Mouse (Mus musculus) heart, postnatal 4 days (tissue): ENCODE data around the gene Thap2. TPM values are rescaled to one million over a fixed set of nuclear protein-coding genes. Genes with fewer than 3 reads are reported as not detected.
A peak's percentile ranks its signal among the peaks of the same experiment; 100 is the strongest.

Source experiments
- DNase-seq: peaks from one replicate; pipeline ENCODE4 v3.0.0; 2021
- total RNA-seq, 2 experiments: library from RNA; stranded (reverse); gene quantifications; 2 replicates each; pipeline ENCODE4 v1.2.3; 2021

The Thap2 gene
- total RNA-seq, result 1 to 10 TPM; 4.5 to 6.7 TPM

DNA sequence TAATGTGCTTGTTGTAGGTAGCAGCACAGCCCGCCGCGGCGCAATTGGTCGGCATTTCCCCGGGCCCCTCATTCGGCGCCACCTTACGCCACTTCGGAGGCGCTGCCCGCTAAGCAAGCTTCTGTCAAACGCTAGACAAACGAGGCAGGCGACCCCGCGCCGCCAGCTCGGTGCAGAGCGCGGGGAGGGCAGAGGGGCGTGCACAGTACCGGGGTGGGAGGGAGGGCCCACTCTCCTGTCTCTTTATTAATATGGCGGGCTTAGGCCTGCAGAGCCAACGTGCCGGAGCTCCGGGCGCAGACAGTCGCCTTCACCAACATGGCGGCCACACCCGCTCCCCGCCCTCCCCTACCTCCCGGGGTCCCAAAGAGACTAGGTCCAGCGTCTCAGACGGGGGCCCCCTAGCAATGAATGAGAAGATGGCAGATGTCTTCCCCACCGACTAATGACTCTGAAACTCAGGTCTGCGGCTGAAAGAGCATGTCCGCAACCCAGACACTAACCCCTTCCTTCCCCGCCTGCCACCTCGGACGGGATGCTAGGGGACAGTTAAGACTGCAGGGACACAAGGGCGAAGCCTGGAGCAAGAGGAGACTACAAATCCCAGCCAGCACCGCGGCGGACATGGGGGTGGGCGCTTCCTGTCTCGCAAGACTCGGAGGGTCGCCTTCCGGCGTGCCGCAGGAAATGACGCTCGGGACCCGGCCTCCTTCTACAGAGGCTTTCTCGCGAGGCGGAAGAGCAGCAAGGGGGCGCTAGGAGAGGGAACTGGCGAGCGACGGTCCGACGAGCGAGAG lies at the start of gene Thap2, which contains the start of gene Zfc3h1:
Gene Thap2, minus strand, starts transcription at position 223 of the 797 bp plus-strand sequence.
Gene Zfc3h1, plus strand, starts transcription at position 739 of the 797 bp plus-strand sequence.
- DNase-seq, result peak; percentile 98

DNA sequence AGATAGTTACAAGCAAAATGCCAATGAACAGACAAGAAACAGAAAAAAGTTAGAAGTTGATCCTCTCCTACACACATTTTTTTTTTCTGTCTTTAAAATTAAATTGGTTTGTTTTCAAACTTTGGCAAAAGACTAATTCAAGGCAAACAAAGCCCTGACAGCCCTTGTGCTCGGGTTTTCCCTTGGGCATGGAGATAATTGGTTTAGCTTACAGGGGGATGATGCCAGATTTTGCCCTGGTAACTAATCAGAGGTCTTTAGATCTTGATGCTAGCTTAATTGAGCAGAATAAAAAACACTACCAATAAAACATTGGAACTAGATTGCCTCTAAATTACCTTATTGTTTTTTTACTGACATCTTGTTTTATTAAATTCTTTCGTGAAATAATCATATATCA lies 41.1 kb upstream of the Thap2 start:
- no peak for DNase-seq

DNA sequence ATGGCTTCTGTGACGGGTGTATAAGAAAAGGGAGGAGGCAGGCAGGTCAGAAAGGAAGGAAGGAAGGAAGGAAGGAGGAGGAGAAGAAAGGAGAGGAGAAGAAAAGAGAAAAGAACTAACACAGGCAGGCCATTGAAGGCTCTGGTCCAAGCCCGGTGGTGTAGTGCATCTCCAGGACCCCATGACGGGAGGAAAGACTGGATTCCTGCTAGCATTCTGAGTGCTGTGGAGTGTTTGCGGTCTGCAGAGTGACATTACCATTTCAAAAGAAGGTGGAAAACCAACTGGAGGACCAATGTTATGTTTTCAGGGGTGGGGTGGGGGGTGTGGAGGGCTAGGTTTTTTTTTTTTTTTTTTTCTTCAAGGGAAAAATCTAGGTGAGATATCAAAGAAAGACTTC lies 37.7 kb upstream of the Thap2 start:
- DNase-seq, result no peak

DNA sequence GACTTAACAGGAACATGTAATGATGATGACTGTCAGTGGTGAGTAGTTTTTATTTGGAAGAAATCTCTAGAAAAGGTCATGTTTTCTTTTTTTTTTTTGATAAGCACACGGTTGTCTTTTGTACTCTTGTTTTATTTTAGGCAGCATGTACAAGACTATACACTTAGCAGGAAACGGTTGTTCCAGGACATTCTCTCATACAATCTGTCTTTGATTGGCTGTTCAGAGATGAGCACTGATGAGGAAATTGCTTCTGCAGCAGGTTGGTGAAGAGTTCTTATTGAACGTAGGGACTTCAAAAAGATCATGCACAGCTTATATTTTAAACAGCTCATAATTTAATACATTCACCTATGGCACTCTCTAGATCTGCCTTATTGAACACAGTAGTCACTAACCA lies 29.8 kb upstream of the Thap2 start:
- DNase-seq, result no peak

DNA sequence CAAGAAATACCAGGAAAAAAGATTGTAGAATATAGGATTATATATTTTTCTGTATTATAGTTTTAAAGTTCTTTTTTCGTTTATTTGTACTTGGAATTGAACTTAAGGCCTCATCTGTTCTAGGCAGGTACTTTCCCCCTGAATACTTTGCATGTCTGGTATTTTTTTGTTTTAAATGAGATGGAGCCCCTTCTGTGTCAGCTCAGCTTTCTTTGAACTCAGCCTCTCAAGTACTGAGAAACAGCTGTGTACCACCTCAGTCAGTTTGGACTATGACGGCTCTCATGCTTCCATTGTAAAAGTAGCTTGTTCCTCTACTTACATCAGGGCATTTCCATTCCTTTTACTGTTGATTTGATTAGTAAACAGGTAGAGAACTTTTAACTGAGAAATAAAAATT lies 29.3 kb upstream of the Thap2 start:
- DNase-seq, result no peak

DNA sequence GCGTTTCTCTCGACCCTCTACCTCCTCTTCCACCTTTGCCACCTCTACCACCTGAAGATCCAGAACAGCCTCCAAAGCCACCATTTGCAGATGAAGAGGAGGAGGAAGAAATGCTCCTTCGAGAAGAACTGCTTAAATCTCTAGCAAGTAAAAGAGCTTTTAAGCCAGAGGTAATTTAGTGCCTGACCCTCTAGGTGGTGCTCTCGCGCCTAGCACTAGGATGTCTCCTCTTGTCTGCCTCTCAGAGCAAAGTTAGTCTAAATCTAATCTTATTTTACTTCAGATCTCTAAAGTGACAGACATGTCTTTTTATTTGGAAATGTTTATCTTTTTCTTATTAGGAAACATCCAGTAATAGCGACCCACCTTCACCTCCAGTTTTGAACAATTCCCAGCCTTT lies 22.1 kb upstream of the Thap2 start:
- DNase-seq, result peak; percentile 67

DNA sequence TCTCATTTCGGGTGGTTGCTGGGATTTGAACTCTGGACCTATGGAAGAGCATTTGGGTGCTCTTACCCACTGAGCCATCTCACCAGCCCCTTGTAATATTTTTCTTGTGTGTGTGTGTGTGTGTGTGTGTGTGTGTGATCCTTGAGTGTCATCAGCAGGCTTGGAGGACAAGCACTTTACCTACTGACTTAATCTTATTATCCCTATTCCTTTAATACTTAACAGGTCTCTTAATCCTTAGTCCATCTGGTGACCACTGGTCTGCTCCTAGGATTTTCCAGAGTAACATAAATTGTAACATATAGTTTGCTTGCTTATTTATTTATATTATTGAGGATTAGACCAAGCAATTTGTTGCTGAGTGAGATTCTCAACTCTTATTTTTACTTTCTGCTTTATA lies 7.7 kb upstream of the Thap2 start:
- DNase-seq, result no peak

DNA sequence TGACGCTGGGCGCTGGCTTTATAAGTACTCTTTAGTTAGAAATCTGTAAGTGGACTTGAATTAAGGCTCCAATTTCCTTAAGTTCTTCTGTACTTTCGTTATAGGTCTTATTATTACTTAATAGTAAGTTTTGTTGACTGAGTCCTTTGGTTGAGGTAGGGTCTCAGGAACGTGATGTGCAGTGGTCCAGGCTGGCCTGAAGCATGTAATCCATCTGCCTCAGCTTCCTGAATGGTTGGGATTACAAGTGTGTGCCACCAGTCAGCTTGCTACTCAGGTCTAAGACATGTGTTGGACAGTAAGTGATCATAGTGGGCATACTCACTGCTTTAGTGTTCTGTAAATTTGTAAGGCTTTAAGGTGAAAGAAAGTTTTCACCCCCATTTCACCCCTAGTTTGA lies 6.8 kb upstream of the Thap2 start:
- no peak for DNase-seq

DNA sequence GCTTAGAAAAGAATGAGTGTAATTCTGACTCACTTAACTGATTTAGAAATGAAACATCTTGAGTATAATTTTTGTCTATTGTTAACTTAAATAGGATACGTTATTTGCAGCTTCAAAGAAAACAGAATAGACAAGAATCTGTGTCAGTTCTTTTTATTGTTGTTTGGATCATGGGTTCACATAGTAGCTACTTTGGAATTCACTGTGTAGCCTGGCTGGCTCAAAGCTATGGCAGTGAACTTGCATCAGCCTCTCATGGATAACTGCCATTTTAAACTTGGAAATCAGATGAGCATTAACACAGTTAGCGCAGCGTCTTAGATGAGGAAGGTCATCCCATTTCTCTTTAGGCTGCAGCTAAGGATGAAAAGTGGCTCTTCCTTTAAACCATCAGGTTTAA lies 3.6 kb upstream of the Thap2 start:
- DNase-seq, result no peak

DNA sequence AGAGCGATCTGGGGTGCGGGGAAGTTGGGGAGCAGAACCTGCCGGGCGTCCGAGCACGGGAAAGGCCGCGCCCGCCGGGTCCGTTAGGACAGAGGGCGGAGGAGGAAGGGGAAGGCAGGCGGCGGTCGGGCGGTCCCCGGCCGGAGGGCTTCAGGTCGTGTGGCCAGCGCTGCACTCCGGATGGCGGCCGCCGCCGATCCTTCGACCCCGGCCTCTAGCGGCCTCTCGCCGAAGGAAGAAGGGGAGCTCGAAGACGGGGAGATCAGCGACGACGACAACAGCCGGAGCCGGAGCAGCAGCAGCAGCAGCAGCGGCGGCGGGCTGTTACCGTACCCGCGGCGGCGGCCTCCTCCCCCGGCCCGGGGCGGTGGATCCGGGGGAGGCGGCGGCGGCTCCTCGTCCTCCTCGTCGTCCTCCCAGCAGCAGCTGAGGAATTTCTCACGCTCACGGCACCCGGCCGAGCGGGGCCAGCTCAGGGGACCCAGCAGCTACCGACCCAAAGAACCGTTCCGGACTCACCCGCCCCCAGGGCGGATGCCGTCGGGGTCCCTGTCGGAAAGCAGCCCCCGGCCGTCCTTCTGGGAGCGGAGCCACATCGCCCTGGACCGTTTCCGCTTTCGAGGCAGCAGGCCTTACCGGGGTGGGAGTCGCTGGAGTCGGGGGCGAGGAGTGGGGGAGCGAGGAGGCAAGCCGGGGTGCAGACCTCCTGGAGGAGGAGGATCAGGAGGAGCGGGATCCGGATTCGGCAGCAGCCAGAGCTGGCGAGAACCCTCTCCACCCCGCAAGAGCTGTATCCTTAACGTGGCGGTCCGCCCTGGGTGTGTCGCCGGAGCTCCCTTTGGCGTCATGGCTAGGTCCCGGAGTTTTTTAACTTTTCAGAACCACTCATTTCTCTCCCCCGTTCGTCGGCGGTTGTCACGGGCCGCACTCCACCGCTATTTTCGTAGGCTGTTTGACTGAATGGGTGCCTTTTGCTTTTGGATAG lies 1.1 kb upstream of the Thap2 start:
- peak; percentile 73 for DNase-seq

DNA sequence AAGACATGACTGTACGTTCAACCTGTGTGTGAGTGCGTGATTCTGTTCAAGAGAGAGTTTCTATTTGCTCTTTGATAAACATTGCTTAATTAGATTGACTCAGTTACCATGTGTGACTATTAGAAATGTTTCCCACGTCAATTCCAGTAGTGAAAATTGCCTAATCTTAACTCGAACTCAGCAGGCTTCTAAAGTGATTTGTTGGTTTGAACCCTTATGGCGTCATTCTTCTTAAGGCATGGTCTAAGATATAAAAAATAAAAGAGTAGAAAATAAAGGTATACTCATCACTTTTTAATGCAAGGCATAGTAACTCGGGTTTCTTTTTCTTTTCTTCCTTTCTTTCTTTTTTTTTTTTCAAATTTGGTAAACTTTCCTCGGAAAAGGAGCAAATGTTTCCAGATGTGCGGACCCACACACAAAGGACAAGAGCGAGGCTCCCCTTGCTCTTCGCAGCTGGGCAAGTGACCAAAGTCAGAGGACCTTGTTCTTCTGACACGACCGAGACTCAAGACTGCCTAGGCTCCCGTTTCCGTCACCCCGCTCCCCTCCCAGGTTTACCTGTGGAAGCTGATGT lies 511 bp downstream of the Thap2 start:
- DNase-seq, result no peak

DNA sequence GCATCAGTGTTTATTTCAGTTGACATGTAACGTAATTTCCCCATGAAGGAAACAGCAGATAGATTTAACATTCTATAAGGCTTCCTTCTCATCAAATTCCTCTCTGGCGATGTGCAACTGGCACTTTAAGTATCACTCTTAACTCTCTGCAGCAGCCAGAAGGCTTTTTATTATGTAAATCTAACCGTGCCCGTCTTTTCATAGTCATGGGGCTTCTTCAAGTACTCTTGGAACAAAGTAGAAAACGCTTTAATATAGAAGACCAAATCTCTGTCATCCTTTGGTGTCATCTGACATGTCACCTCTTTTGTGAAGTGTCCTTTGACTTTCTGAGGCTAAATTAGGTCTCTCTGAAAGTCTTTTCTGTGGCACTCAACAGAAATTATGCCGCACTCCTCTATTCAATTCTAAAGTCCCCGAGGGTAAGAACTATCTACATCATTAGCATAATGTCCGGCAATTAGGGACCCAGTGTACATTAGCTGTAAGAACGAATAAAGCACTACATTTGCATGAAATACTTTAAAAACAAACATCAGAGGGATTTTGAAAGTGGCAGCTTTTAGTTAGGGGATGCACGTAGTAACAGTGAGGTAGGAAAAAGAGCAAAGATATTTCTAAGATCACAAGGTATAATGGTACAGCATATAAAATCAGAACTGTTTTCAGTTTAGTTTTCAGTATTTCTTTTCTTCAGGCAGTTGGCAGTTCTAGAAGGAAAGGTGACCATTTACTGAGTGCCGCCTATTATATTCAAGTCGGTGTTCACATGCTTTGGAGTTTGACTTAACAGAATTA lies 1.2 kb downstream of the Thap2 start:
- no peak for DNase-seq

DNA sequence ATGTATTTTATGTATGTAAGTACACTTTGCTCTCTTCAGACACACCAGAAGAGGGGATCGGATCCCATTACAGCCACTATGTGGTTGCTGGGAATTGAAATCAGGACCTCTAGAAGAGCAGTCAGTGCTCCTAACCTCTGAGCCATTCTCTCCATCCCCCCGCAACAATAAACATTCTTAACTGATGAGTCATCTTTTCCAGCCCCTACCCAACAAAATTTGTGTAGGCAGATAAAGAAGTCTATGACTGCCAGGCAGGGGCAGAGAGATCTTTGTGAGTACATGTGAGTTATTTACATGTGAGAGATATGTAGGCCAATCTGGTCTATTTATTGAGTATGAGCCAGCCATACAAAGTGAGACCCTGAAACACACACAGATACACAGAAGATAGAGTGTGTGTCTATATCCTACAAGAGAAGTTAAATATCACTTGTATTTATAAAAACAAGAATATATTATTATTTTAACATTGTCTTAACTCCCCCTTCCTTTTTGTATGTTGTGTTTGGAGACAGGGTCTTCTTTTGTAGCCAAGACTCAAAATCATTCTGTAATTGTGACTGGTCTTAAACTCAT lies 2.6 kb downstream of the Thap2 start:
- DNase-seq, result no peak

DNA sequence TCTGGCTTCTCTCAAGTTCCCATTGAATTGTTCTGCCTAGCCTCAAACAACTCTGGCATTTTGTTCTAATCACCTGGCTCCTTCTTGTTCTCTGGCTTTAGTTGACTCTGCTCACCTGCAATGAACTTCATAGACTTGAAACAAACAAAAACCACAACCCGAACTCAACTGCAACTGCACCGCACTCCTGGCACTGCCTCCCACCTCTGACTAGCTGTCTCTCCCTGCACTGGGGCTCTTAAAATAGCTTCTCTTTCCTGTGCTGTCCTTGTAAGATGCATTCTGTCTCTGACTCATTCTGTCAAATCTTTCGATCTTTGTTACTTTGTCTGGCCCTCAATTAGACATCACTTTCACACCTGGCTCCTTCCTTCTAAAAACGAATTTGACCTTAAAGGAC lies 21.1 kb downstream of the Thap2 start:
- DNase-seq, result no peak

DNA sequence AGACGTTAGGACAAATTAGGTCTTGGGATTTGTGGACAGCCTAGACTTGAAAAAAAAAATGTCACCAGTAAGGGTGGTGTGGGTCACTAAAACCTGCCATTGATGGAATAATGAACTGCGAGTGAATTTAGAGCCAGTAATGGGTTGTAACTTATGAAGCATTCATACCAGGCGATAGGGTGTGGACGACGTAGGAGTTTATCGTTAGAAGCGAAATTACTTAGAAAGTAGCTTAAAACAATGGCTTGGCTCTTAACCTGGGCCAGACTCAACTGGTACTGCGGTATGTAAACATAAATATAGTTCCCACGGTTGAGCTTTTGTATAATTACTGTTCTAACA lies 21.6 kb downstream of the Thap2 start:
- DNase-seq, result no peak

DNA sequence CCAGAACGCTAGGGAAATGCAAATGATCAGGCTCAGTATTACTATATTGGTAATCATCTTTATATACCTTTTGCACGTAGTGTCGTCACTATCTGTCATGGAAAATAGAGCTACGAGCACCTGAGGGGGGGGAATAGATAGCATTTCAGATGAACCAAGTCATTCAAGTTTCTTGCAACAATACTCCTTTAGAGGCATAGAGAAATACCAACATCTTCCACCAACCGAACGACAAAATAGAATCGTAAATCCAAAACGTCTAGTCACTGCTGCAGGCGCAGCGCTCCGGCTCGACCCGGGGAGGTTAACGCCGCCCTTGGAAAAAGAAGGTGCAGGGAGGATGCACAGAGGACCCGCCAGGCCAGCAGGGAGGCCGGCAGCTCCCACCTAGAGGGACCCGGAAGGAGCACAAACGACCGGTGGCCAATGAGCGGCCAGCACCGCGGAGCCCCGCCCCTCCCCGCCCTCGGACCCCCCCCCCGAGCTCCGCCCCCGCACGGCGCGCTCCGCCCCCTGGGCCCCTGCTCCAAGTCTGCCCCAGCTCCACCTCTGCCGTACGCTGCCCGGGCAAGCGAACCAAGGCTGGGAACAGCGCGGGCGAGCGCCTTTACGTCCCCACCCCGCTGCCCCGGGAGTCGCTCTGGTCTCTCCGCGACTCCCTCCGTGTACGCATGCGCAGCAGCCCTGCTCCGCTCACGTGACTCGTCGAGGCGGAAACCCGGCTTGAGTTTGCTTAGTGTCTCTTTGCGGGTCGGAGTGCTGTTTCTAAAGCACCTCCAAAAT lies 22.2 kb downstream of the Thap2 start, which contains the start of gene Tmem19:
Gene Tmem19, minus strand, starts transcription at position 662 of the 783 bp plus-strand sequence.
- peak; percentile 98 for DNase-seq

DNA sequence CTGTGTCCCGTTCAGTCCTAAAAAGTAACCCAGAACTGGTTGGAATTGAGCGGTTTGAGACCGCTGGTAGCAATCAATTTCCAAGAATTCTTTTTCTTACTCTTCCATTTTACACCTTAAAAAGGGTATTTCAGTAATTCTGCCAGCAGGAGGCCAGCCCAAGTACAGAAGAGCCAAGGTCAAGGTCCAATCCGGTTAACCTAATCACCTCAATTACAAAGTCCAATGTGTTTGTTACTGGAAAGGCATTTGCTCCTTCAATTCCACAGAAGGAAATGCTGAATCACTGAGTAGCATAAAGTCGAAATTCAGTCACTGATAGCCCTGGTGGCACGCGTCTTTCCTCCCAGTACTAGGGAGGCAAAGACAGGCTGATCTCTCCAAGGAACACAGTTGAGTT lies 25.2 kb downstream of the Thap2 start:
- no peak for DNase-seq

DNA sequence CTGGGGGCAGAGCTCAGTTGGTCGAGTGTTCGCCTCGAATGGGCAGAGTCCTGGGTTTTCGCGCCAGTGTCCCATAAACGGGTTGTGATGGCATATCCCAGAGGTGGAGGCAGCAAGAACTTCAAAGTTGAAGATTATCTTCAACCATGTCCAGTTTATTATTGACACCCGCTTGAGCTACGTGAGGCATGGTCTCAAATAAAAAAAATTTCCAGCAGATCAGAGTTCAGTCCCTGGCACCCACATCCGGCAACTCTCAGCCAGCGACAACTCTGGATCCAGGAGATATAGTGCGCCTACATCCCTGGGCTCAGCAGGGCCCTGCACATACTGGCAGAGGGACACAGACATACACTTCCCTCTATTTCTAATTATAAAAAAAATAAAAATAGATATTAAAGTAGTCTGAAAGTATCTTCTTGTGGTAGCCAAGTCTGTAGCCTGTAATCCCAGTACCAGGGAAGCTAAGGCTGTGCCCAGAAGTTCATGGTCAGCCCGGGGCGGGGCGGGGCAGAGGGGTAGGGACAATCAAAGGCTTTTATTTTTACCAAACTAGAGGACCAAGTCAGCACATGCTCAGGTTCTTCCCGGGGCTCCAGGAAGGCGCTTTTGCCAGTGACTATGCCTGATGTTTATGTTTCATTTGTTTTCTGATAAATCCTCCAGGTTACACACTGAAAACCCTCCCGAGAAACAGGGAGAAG lies 25.9 kb downstream of the Thap2 start:
- no peak for DNase-seq

DNA sequence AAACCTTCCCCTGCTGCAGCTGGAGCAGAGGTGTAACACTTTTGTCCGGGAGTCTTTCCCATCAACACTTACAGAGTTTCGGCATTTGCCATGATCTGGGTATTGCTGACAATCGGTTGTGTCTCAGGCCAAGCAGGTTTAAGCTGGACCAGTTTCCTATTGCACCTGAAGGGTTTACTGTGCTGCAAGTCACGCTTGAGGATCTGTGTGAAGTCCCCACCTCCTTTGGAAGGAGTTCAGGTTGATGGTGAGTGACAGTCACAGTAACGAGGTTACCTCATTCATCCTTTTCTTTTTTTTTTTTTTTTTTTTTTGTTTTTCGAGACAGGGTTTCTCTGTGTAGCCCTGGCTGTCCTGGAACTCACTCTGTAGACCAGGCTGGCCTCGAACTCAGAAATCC lies 28.1 kb downstream of the Thap2 start:
- no peak for DNase-seq

DNA sequence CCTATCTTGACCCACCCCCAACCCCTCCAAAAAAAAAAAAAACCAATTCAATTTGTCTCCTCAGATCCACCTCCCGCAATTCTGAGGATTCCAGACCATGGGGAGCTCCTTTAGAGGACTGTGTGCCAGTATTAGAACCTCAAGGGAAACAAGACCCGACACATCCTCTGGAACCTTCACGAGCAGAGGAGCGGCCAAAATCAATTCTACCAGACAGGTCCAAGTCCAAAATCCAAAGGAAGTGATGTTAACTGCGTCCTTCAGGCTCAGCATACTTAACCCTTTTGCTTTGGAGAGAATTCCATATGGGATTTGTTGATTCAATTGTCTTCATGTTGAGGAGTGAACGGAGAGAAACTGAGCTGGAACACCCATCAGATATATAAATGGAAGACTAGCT lies 29.2 kb downstream of the Thap2 start:
- DNase-seq, result no peak
